Mouse (Mus musculus) midbrain, embryonic 13.5 days (tissue): ENCODE data around the gene Wwox. TPM values are rescaled to one million over a fixed set of nuclear protein-coding genes. Genes with fewer than 3 reads are reported as not detected.
"Not testable (repeated sequence)": the region's sequence is repeated elsewhere in the genome, so short reads cannot be mapped to it uniquely, and the experiment has no call there.

Experiments used
- ATAC-seq: fragments of 200-750 bp; cut with Nextera tagmentation; 2 replicates; pipeline ENCODE4 v1.8.0; 2017; ENCODE audit warnings: mild to moderate bottlenecking, moderate TSS enrichment, moderate library complexity
- H3K27ac ChIP-seq: fragments of 300-500 bp; sonication (generic); 2 replicates; pipeline ENCODE4 v1.5.1; 2015; ENCODE audit warnings: inconsistent platforms, mild to moderate bottlenecking, moderate library complexity
- H3K27me3 ChIP-seq: fragments of 300-500 bp; sonication (generic); 2 replicates; pipeline ENCODE4 v1.6.1; 2015; ENCODE audit warnings: mild to moderate bottlenecking, inconsistent platforms
- H3K36me3 ChIP-seq: fragments of 300-500 bp; sonication (generic); 2 replicates; pipeline ENCODE4 v1.6.1; 2015; ENCODE audit warnings: mild to moderate bottlenecking, inconsistent platforms
- H3K4me1 ChIP-seq: fragments of 300-500 bp; sonication (generic); replicated peaks from 2 replicates; pipeline ENCODE4 v1.6.1; 2015; ENCODE audit warnings: inconsistent platforms
- H3K4me2 ChIP-seq: fragments of 300-500 bp; sonication (generic); replicated peaks from 2 replicates; pipeline ENCODE4 v1.6.1; 2015; ENCODE audit warnings: moderate library complexity, mild to moderate bottlenecking, inconsistent platforms
- H3K4me3 ChIP-seq: fragments of 300-500 bp; sonication (generic); replicated peaks from 2 replicates; pipeline ENCODE4 v1.5.1; 2015; ENCODE audit warnings: mild to moderate bottlenecking, inconsistent platforms
- H3K9ac ChIP-seq: fragments of 300-500 bp; sonication (generic); replicated peaks from 2 replicates; pipeline ENCODE4 v1.6.1; 2015; ENCODE audit warnings: mild to moderate bottlenecking, inconsistent platforms
- H3K9me3 ChIP-seq: fragments of 300-500 bp; sonication (generic); 2 replicates; pipeline ENCODE4 v1.6.1; 2016; ENCODE audit warnings: mild to moderate bottlenecking, inconsistent platforms
- WGBS: fragments of 180-500 bp; shearing (Covaris S2); methylation state at CpG from one replicate; pipeline ENCODE4 v1.1.7; 2015; 5-methylcytosine and 5-hydroxymethylcytosine counted together
- polyA plus RNA-seq: library from polyadenylated mRNA; unstranded; fragments of >200 nt; fragmentation: Nextera tagmentation; extraction: Ambion mirVana; gene quantifications from 2 replicates; pipeline ENCODE4 v1.2.1, GENCODE M21; 2015

Gene Wwox
- polyA plus RNA-seq, 1 experiment from 2014 or later, result 12.4 TPM

DNA sequence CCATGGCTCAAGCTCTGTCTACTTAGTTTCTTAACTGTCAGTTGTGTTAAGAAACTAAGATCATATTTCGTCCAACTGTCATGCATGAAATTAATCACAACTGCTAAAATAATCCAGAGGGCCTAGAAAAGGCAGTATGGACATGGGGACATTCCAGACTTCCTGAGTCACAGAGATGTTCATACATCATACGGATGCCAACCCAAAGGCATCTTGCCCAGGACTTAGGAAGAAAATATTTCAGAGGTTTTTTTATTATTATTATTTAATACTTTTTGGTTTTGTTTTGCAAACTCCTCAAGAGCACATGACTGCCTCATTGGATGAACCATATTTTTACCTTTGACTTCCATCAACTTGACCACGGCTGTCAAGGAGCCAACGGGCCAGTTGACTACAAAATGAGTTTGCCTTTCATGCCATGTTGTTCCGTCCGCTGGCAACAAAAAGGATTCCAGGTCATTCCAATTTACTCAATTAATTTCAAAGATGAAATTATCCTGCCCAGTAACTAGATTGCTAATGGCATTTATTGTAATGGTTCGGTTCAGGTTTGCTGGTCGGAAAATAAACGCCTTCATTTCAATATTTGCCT, 367.5 kb downstream of the Wwox start:
- Histone ChIP-seq H3K4me2 (no peak overlapping the region), H3K27me3 (no peaks in the 10 kb centered on the region), H3K4me1 (0 out of 2 replicates have a peak, but pooled peaks cover 6% of the 10 kb centered on the region), H3K9me3 (no peaks in the 10 kb centered on the region), H3K4me3 (no peak overlapping the region), H3K36me3 (no peaks in the 10 kb centered on the region), H3K27ac (no peak overlapping the region), H3K9ac (no peak overlapping the region)
- no peak for ATAC-seq
- WGBS, result 89% methylated on average over 9 of the region's 9 CpGs

- no peak overlapping the region for H3K4me2 ChIP-seq
- H3K27ac ChIP-seq, result no peak overlapping the region
- no peak overlapping the region for H3K9ac ChIP-seq
- no peak for ATAC-seq
- H3K9me3 ChIP-seq, result no peaks in the 10 kb centered on the region
- no peaks in the 10 kb centered on the region for H3K27me3 ChIP-seq
- 0 out of 2 replicates have a peak, but pooled peaks cover 6% of the 10 kb centered on the region for H3K4me1 ChIP-seq
- H3K4me3 ChIP-seq, result no peak overlapping the region
- H3K36me3 ChIP-seq, result no peaks in the 10 kb centered on the region
- 49% methylated on average over 22 of the region's 22 CpGs for WGBS
These were observed 368.4 kb downstream of the Wwox start for GRCm38 (mm10) chr8:114807676-114808426.

GRCm38 (mm10) chr8:114810470-114810869, 371.0 kb downstream of the Wwox start:
- H3K4me3 ChIP-seq, result no peak overlapping the region
- no peaks in the 10 kb centered on the region for H3K9me3 ChIP-seq
- 0 out of 2 replicates have a peak, but pooled peaks cover 6% of the 10 kb centered on the region for H3K4me1 ChIP-seq
- no peak overlapping the region for H3K9ac ChIP-seq
- no peak for ATAC-seq
- H3K27me3 ChIP-seq, result no peaks in the 10 kb centered on the region
- 94% methylated on average over 5 of the region's 5 CpGs for WGBS
- H3K36me3 ChIP-seq, result no peaks in the 10 kb centered on the region
- H3K27ac ChIP-seq, result no peak overlapping the region
- no peak overlapping the region for H3K4me2 ChIP-seq

DNA sequence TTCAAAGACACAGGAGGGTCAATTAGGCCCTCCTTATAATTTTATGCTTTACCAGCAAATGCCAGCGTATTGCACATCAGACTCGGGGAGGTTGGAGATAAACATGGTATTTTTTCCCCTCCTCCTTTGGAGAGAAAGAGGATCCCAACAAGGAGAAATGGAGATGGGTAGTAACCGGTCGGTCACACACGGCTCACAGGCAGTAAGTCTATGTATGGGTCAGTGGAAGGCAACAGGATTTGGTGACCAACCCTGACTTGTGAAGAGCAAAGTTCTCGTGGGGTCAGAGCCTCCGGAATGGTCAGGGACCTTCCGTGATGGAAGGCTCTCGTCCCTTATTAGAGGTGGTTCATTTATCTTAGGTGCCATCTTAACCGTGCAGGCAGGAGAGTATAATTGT, 374.4 kb downstream of the Wwox start:
- Histone ChIP-seq H3K4me1 (peaks cover 7% of the 10 kb centered on the region; the same call in 1 of the 2 replicates), H3K36me3 (no peaks in the 10 kb centered on the region), H3K27ac (no peak overlapping the region), H3K4me3 (no peak overlapping the region), H3K4me2 (no peak overlapping the region), H3K9me3 (no peaks in the 10 kb centered on the region), H3K9ac (no peak overlapping the region), H3K27me3 (no peaks in the 10 kb centered on the region)
- 88% methylated on average over 10 of the region's 10 CpGs for WGBS
- ATAC-seq, result no peak

GRCm38 (mm10) chr8:114814769-114815736, 375.6 kb downstream of the Wwox start:
- 87% methylated on average over 10 of the region's 10 CpGs for WGBS
- Histone ChIP-seq H3K4me1 (peaks cover 7% of the 10 kb centered on the region; the same call in 1 of the 2 replicates), H3K27me3 (no peaks in the 10 kb centered on the region), H3K4me3 (no peak overlapping the region), H3K9me3 (no peaks in the 10 kb centered on the region), H3K36me3 (no peaks in the 10 kb centered on the region), H3K9ac (no peak overlapping the region), H3K27ac (no peak overlapping the region), H3K4me2 (no peak overlapping the region)
- no peak for ATAC-seq

DNA sequence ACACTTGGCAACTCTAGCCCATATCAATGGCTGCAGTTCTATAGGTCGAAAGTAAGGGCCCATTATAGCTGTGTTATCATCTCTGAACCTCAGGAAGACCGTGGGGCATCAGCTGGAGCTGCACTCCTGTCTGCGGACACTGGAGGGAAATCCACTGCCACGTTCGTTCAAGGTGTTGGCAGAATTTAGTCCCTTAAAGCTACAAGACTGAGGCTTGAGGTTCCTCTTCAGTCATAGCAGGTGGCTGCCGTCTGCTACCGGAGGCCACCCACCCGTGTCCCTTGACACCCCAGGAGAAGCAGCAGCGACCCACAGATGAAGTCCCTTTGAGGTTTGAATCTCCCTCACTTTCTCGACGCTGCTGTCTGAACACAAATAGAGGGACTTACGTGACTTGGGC, 376.9 kb downstream of the Wwox start:
- Histone ChIP-seq H3K4me1 (peaks cover 7% of the 10 kb centered on the region; the same call in 1 of the 2 replicates), H3K27ac (no peak overlapping the region), H3K4me2 (no peak overlapping the region), H3K27me3 (no peaks in the 10 kb centered on the region), H3K36me3 (no peaks in the 10 kb centered on the region), H3K9ac (no peak overlapping the region), H3K9me3 (no peaks in the 10 kb centered on the region), H3K4me3 (no peak overlapping the region)
- 71% methylated on average over 12 of the region's 12 CpGs for WGBS
- no peak for ATAC-seq

DNA sequence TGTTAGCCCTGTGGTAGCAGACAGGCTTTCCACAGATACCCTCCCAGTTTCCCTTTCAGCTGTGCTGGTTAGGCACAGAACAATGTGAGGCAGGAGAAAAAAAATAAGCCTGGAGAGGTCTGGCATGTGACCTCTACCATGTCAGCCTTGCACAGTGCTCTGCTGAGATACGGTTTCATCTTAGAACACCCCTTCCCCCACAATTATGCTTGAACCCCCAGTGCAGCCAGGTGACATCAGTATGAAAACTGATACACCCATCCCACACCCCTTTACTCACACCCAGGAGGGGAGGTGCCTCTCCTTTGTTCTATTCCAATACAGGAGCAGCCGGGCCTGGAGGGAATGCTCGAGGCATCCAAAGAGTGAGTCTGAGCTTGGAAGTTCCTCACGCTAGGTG, 377.5 kb downstream of the Wwox start:
- H3K4me1 ChIP-seq, result peaks cover 7% of the 10 kb centered on the region; the same call in 1 of the 2 replicates
- 20% methylated on average over 4 of the region's 4 CpGs for WGBS
- no peak overlapping the region for H3K27ac ChIP-seq
- no peak overlapping the region for H3K4me3 ChIP-seq
- no peak overlapping the region for H3K9ac ChIP-seq
- H3K36me3 ChIP-seq, result no peaks in the 10 kb centered on the region
- H3K27me3 ChIP-seq, result no peaks in the 10 kb centered on the region
- no peaks in the 10 kb centered on the region for H3K9me3 ChIP-seq
- no peak overlapping the region for H3K4me2 ChIP-seq
- no peak for ATAC-seq

DNA sequence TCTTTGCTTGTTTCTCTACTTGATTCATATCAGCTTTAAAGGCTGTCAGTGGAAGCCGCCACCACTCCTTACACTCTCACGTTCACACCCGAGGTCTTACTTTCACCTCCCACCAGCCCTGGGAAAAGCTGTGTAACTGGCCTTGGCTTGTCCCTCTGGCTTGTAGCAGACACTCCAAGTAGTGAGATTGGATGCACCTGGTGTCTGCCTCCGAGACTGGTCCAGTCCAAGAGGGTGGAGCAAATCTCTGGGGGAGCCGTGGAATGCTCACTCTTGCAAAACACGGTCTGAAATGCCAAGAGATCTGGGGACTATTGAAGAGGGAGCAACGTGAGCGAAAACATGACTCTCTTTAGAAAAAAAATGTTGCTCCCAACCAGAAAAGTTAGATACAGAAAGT, 382.1 kb downstream of the Wwox start:
- WGBS, result 85% methylated on average over 8 of the region's 8 CpGs
- no peak for ATAC-seq
- no peaks in the 10 kb centered on the region for H3K27me3 ChIP-seq

DNA sequence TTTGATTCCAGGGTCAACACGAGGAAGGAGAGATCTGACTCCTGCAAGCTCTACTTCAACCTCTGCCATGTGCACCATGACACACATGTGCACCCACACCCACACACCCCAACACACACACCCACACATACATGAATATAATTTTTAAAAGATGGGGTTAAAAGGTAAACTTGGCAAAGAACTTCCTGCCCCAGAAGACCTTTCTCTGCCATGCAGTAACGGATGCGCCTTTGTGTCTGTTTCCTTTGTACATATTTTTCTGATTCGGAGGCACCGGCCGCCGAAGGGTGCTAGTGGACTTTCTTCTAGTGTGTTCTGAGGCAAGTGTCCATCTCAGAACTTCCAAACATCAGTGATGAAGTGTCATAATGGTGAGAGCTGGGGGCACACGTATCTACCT, 386.0 kb downstream of the Wwox start:
- 96% methylated on average over 8 of the region's 8 CpGs for WGBS

More for the DNA sequence above, 382.1 kb downstream of the Wwox start:
- Histone ChIP-seq H3K4me2 (no peak overlapping the region), H3K36me3 (no peaks in the 10 kb centered on the region), H3K4me3 (no peak overlapping the region), H3K4me1 (peaks cover 7% of the 10 kb centered on the region; the same call in 1 of the 2 replicates), H3K9me3 (no peaks in the 10 kb centered on the region), H3K9ac (no peak overlapping the region), H3K27ac (no peak overlapping the region)

DNA sequence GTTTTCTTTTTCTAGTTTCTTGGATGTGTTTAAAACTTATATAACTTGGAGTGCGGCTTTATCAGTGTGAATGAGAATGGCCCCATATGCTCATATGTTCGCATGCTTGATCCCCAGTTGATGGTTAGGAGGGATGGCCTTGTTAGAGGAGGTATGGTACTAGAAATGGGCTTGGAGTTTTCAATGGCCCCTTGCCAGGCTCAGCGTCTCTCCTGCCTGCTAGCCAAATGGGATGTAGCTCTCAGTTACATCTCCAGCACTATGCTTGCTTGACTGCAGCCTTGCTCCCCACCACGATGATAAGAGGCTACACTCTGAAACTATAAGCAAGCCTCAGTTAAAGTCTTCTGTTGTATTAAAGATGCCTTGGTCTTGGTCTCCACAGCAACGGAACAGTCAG, 387.5 kb downstream of the Wwox start:
- Histone ChIP-seq H3K4me1 (no peaks in the 10 kb centered on the region), H3K9me3 (no peaks in the 10 kb centered on the region), H3K27me3 (no peaks in the 10 kb centered on the region), H3K27ac (no peak overlapping the region), H3K4me2 (no peak overlapping the region), H3K4me3 (no peak overlapping the region), H3K9ac (no peak overlapping the region), H3K36me3 (no peaks in the 10 kb centered on the region)
- 91% methylated on average over 5 of the region's 5 CpGs for WGBS
- ATAC-seq, result no peak

More for the DNA sequence above, 386.0 kb downstream of the Wwox start:
- Histone ChIP-seq H3K27ac (no peak overlapping the region), H3K4me3 (no peak overlapping the region), H3K9ac (no peak overlapping the region), H3K4me1 (no peaks in the 10 kb centered on the region), H3K27me3 (no peaks in the 10 kb centered on the region), H3K36me3 (no peaks in the 10 kb centered on the region), H3K9me3 (no peaks in the 10 kb centered on the region), H3K4me2 (no peak overlapping the region)
- ATAC-seq, result no peak

GRCm38 (mm10) chr8:114827810-114828209, 388.4 kb downstream of the Wwox start:
- H3K4me3 ChIP-seq, H3K27me3 ChIP-seq, ATAC-seq, H3K36me3 ChIP-seq, H3K4me2 ChIP-seq, H3K27ac ChIP-seq, H3K9me3 ChIP-seq, H3K9ac ChIP-seq, H3K4me1 ChIP-seq: not testable (repeated sequence)
- WGBS, result 69% methylated on average over 1 of the region's 1 CpGs

DNA sequence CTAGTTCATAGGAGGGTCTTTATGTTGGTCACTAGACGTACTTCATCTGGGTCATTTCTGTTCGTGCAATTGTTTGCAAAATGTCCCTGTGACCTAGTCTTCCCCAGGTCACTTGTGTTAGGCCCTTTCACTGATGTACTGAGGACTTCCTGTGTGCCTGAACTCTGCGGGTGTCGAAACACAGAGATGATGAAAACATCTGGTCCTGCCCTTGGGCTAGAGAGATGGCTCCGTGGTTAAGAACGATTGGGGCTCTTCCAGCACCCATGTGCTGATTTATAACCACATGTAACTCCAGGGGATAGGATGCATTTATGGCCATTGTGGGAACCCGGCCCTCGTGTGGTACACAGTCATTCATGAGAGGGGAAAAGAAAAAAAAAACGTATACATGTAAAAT, 392.1 kb downstream of the Wwox start:
- Histone ChIP-seq H3K27ac (no peak overlapping the region), H3K4me1 (no peaks in the 10 kb centered on the region), H3K27me3 (no peaks in the 10 kb centered on the region), H3K9ac (no peak overlapping the region), H3K9me3 (no peaks in the 10 kb centered on the region), H3K36me3 (no peaks in the 10 kb centered on the region), H3K4me2 (no peak overlapping the region), H3K4me3 (no peak overlapping the region)
- ATAC-seq, result no peak
- 84% methylated on average over 9 of the region's 9 CpGs for WGBS
